Mouse (Mus musculus) intestine, embryonic 15.5 days (tissue): ENCODE results near the gene Actg1. TPM values are rescaled to one million over a fixed set of nuclear protein-coding genes. Genes with fewer than 3 reads are reported as not detected.

ENCODE experiments used
- ATAC-seq: fragments of 200-750 bp; cut with Nextera tagmentation; 2 replicates; pipeline ENCODE4 v1.8.0; 2017; ENCODE audit warnings: moderate TSS enrichment, moderate library complexity
- H3K27ac ChIP-seq: fragments of 300-500 bp; sonication (generic); 2 replicates; pipeline ENCODE4 v1.5.1; 2015; ENCODE audit warnings: mild to moderate bottlenecking, inconsistent platforms
- H3K27me3 ChIP-seq: fragments of 300-500 bp; sonication (generic); replicated peaks from 2 replicates; pipeline ENCODE4 v1.6.1; 2015; ENCODE audit warnings: inconsistent platforms
- H3K36me3 ChIP-seq: fragments of 300-500 bp; sonication (generic); 2 replicates; pipeline ENCODE4 v1.6.1; 2015; ENCODE audit warnings: inconsistent platforms
- H3K4me1 ChIP-seq: fragments of 300-500 bp; sonication (generic); replicated peaks from 2 replicates; pipeline ENCODE4 v1.6.1; 2015; ENCODE audit warnings: inconsistent platforms
- H3K4me2 ChIP-seq: fragments of 300-500 bp; sonication (generic); replicated peaks from 2 replicates; pipeline ENCODE4 v1.6.1; 2015; ENCODE audit warnings: mild to moderate bottlenecking, inconsistent platforms
- H3K4me3 ChIP-seq: fragments of 300-500 bp; sonication (generic); replicated peaks from 2 replicates; pipeline ENCODE4 v1.5.1; 2015; ENCODE audit warnings: inconsistent platforms
- H3K9ac ChIP-seq: fragments of 300-500 bp; sonication (generic); 2 replicates; pipeline ENCODE4 v1.6.1; 2015; ENCODE audit warnings: inconsistent platforms
- H3K9me3 ChIP-seq: fragments of 300-500 bp; sonication (generic); 2 replicates; pipeline ENCODE4 v1.6.1; 2016; ENCODE audit warnings: inconsistent platforms
- WGBS: fragments of 180-500 bp; shearing (Covaris S2); methylation state at CpG from one replicate; pipeline ENCODE4 v1.1.7; 2015; 5-methylcytosine and 5-hydroxymethylcytosine counted together
- polyA plus RNA-seq: library from polyadenylated mRNA; unstranded; fragments of >200 nt; fragmentation: Nextera tagmentation; extraction: Ambion mirVana; gene quantifications from 2 replicates; pipeline ENCODE4 v1.2.1, GENCODE M21; 2015

Gene Actg1
- polyA plus RNA-seq, 1 experiment from 2014 or later: 2,658 TPM

- WGBS: 83% methylated on average over 21 of the region's 21 CpGs
- H3K4me1 ChIP-seq: peaks cover 36% of the 10 kb centered on the region
- H3K4me2 ChIP-seq: no peak overlapping the region
- H3K9ac ChIP-seq: no peak overlapping the region
- no peaks in the 10 kb centered on the region for H3K9me3 ChIP-seq
- no peak overlapping the region for H3K4me3 ChIP-seq
- ATAC-seq: no peak
- H3K27ac ChIP-seq: no peak overlapping the region
- no peaks in the 10 kb centered on the region for H3K27me3 ChIP-seq
- H3K36me3 ChIP-seq: no peaks in the 10 kb centered on the region
Measured at GRCm38 (mm10) chr11:120303559-120304349, 44.6 kb downstream of the Actg1 start.

GRCm38 (mm10) chr11:120303119-120303518, 45.2 kb downstream of the Actg1 start:
- no peak overlapping the region for H3K27ac ChIP-seq
- peaks cover 34% of the 10 kb centered on the region for H3K4me1 ChIP-seq
- no peaks in the 10 kb centered on the region for H3K36me3 ChIP-seq
- no peak overlapping the region for H3K4me3 ChIP-seq
- ATAC-seq: no peak
- H3K27me3 ChIP-seq: no peaks in the 10 kb centered on the region
- no peak overlapping the region for H3K4me2 ChIP-seq
- 85% methylated on average over 9 of the region's 9 CpGs for WGBS
- H3K9ac ChIP-seq: no peak overlapping the region
- H3K9me3 ChIP-seq: no peaks in the 10 kb centered on the region

GRCm38 (mm10) chr11:120299484-120299883, 48.9 kb downstream of the Actg1 start:
- Histone ChIP-seq H3K4me1 (peaks cover 17% of the 10 kb centered on the region), H3K9ac (no peak overlapping the region), H3K27ac (no peak overlapping the region), H3K36me3 (no peaks in the 10 kb centered on the region), H3K4me3 (no peak overlapping the region), H3K9me3 (no peaks in the 10 kb centered on the region), H3K27me3 (no peaks in the 10 kb centered on the region), H3K4me2 (no peak overlapping the region)
- no peak for ATAC-seq
- WGBS: 44% methylated on average over 5 of the region's 5 CpGs

- H3K4me3 ChIP-seq: no peak overlapping the region
- WGBS: 72% methylated on average over 4 of the region's 4 CpGs
- H3K27me3 ChIP-seq: no peaks in the 10 kb centered on the region
- no peak overlapping the region for H3K4me2 ChIP-seq
- no peaks in the 10 kb centered on the region for H3K36me3 ChIP-seq
- H3K27ac ChIP-seq: no peak overlapping the region
- H3K9me3 ChIP-seq: no peaks in the 10 kb centered on the region
- H3K4me1 ChIP-seq: peaks cover 8% of the 10 kb centered on the region
- ATAC-seq: no peak
- no peak overlapping the region for H3K9ac ChIP-seq
Measured at GRCm38 (mm10) chr11:120298441-120299141, 49.8 kb downstream of the Actg1 start.

GRCm38 (mm10) chr11:120297767-120298166, 50.6 kb downstream of the Actg1 start:
- H3K27ac ChIP-seq: no peak overlapping the region
- no peak overlapping the region for H3K4me3 ChIP-seq
- 0 out of 2 replicates have a peak, but pooled peaks cover under 1% of the 10 kb centered on the region for H3K36me3 ChIP-seq
- H3K9ac ChIP-seq: no peak overlapping the region
- H3K27me3 ChIP-seq: no peaks in the 10 kb centered on the region
- 76% methylated on average over 7 of the region's 7 CpGs for WGBS
- H3K4me1 ChIP-seq: peaks cover 6% of the 10 kb centered on the region
- ATAC-seq: no peak
- H3K4me2 ChIP-seq: no peak overlapping the region
- no peaks in the 10 kb centered on the region for H3K9me3 ChIP-seq

- Histone ChIP-seq H3K4me2 (no peak overlapping the region), H3K36me3 (0 out of 2 replicates have a peak, but pooled peaks cover 4% of the 10 kb centered on the region), H3K9me3 (no peaks in the 10 kb centered on the region), H3K4me1 (peaks cover 6% of the 10 kb centered on the region), H3K9ac (no peak overlapping the region), H3K27me3 (no peaks in the 10 kb centered on the region), H3K27ac (no peak overlapping the region), H3K4me3 (no peak overlapping the region)
- 39% methylated on average over 13 of the region's 13 CpGs for WGBS
- ATAC-seq: no peak; the same call in 1 of the 2 replicates
Measured at GRCm38 (mm10) chr11:120296305-120297144, 51.8 kb downstream of the Actg1 start.

Other genes starting within 250 kb of the Actg1 start
- gene Tepsin, start 249.8 kb downstream of the Actg1 start, polyA plus RNA-seq: 15.4 and 17.7 TPM in 2 replicates
- gene Ndufaf8, start 249.6 kb downstream of the Actg1 start, polyA plus RNA-seq: 90.8 and 109 TPM in 2 replicates
- 81.8 and 88.2 TPM in 2 replicates for gene Slc38a10, start 197.2 kb downstream of the Actg1 start, polyA plus RNA-seq
- 5.8 and 7.1 TPM in 2 replicates for gene Bahcc1, start 115.6 kb downstream of the Actg1 start, polyA plus RNA-seq
- 0.18 TPM in 1 of 2 replicates, not detected in the other for gene Fscn2, start 13.0 kb upstream of the Actg1 start, polyA plus RNA-seq
- gene Faap100, start 30.2 kb upstream of the Actg1 start, polyA plus RNA-seq: 24.2 and 29.4 TPM in 2 replicates
- gene Nploc4, start 89.2 kb upstream of the Actg1 start, polyA plus RNA-seq: 26.6 and 28.9 TPM in 2 replicates
- gene Tspan10, start 94.1 kb upstream of the Actg1 start, polyA plus RNA-seq: not detected in 2 replicates
- gene Pde6g, start 105.0 kb upstream of the Actg1 start, polyA plus RNA-seq: 0.18 and 0.34 TPM in 2 replicates
- 16.4 and 18.2 TPM in 2 replicates for gene Oxld1, start 109.5 kb upstream of the Actg1 start, polyA plus RNA-seq
- 27.6 and 31.3 TPM in 2 replicates for gene Ccdc137, start 109.6 kb upstream of the Actg1 start, polyA plus RNA-seq
- 34.7 and 36.5 TPM in 2 replicates for gene Arl16, start 119.1 kb upstream of the Actg1 start, polyA plus RNA-seq
- 222 and 231 TPM in 2 replicates for gene Mrpl12, start 136.1 kb upstream of the Actg1 start, polyA plus RNA-seq
- 79.1 and 90.1 TPM in 2 replicates for gene Slc25a10, start 143.3 kb upstream of the Actg1 start, polyA plus RNA-seq
- gene Gcgr, start 182.2 kb upstream of the Actg1 start, polyA plus RNA-seq: 0.58 and 0.67 TPM in 2 replicates
- gene Mcrip1, start 201.2 kb upstream of the Actg1 start, polyA plus RNA-seq: 135 and 142 TPM in 2 replicates
- not detected in 2 replicates for gene Ppp1r27, start 202.6 kb upstream of the Actg1 start, polyA plus RNA-seq
- gene P4hb, start 224.7 kb upstream of the Actg1 start, polyA plus RNA-seq: 992 and 1,107 TPM in 2 replicates
- gene Arhgdia, start 233.1 kb upstream of the Actg1 start, polyA plus RNA-seq: 559 and 611 TPM in 2 replicates
- gene Alyref, start 249.8 kb upstream of the Actg1 start, polyA plus RNA-seq: 406 and 459 TPM in 2 replicates
- gene Anapc11, start 249.9 kb upstream of the Actg1 start, polyA plus RNA-seq: 178 and 194 TPM in 2 replicates